Comparison of ENCODE assay signal across 8 mouse cellular contexts in the genomic region with DNA sequence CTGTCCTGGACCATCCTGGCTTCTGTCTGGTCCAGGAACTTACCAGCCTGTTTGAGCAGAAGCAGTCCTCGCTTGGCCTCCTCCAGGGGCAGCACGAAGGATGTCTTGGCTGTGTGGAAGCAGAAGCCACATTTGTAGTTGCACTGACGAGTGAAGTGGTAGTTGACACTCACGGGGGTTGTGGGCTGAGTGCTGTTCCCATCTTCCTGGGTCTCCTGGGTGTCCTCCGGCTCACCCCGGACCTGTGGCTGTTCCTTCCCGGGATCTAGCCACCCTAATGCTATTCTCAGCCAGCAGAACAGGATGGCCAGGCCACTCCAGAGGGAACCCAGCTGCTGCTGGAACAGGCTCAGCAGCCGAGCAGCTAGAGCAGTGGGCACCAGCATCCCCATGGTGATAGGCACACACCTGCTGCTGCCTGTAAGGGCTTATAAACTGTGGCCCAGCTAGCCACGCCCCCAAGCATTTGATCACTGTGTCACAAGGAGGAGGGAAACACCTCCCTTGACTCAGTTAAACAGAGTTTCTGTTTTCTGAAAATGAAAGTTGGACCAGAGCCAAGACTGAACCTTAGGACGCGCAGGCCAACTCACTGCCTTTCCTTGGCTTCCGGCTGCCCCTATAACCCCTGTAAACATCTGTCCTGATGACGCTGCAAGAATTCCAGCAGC. TPM values are rescaled to one million over a fixed set of nuclear protein-coding genes. Genes with fewer than 3 reads are reported as not detected.
DNase-seq lines count a peak whose midpoint lies in the region; ATAC-seq and TF ChIP-seq lines count a peak whose summit lies in the region.

Gene Rsad2, minus strand, starts transcription at position 425 of the 671 bp plus-strand sequence.

- H3K27me3 ChIP-seq in hindbrain, embryonic 16.5 days (replicated peaks; ENCODE audit: control insufficient read depth, insufficient read depth, low read length), result no peaks in the 10 kb centered on the region

- DNase-seq in layer of hippocampus, postnatal 10 days (ENCODE audit: low spot score in 2 of 2), result peak; percentile 29 to 31
- DNase-seq in layer of hippocampus, postnatal 14 days (ENCODE audit: low spot score in 2 of 2), result no peak
- peak; percentile 76 for DNase-seq in gastrocnemius, adult 2 months
- peak; percentile 67 for DNase-seq in liver
- DNase-seq in naive thymus-derived CD4-positive, alpha-beta T cell, adult 2 months (ENCODE audit: low read depth), result peak; percentile 95
- DNase-seq in thymus, postnatal 10 days (ENCODE audit: low spot score in 2 of 2), result peak; percentile 77 to 79

- H3K9me3 ChIP-seq in hindbrain, embryonic 16.5 days (ENCODE audit: control insufficient read depth, low read length), result no peaks in the 10 kb centered on the region

- peak within 1 kb of the TSS; percentile 12; the same call in 1 of the 2 replicates for H3K27ac ChIP-seq in bone marrow macrophage, adult 2 months (ENCODE audit: insufficient read depth, low read depth, low read length)
- H3K27ac ChIP-seq in gastrocnemius, adult 2 months, result peak within 1 kb of the TSS; percentile 79
- H3K27ac ChIP-seq in hindbrain, embryonic 16.5 days (ENCODE audit: low read depth, low read length), result no peak within 1 kb of the TSS

- no peak for TF ChIP-seq POLR2A in bone marrow macrophage, adult 2 months (IDR thresholded peaks at IDR 0.05; ENCODE audit: borderline replicate concordance, low read depth, low read length)

- H3K4me3 ChIP-seq in bone marrow macrophage, adult 2 months (ENCODE audit: insufficient read depth, low read length), result peak within 1 kb of the TSS; percentile 40
- H3K4me3 ChIP-seq in gastrocnemius, adult 2 months, result peak within 1 kb of the TSS; percentile 65
- H3K4me3 ChIP-seq in hindbrain, embryonic 16.5 days (ENCODE audit: low read length), result no peak within 1 kb of the TSS; the same call in 1 of the 2 replicates

- intact Hi-C loops in gastrocnemius, adult 2 months (cut with DNase I), result no loop called here

- no peaks in the 10 kb centered on the region for H3K36me3 ChIP-seq in hindbrain, embryonic 16.5 days (ENCODE audit: control insufficient read depth, insufficient read depth, low read length)

- no peak within 1 kb of the TSS; the same call in 1 of the 2 replicates for H3K9ac ChIP-seq in hindbrain, embryonic 16.5 days (ENCODE audit: low read depth, low read length)

- peak; percentile 64 for ATAC-seq in hindbrain, embryonic 16.5 days

- H3K4me1 ChIP-seq in bone marrow macrophage, adult 2 months (ENCODE audit: control insufficient read depth, insufficient read depth, low read length), result peaks cover 34% of the 10 kb centered on the region
- peaks cover 7% of the 10 kb centered on the region for H3K4me1 ChIP-seq in hindbrain, embryonic 16.5 days (ENCODE audit: control insufficient read depth, insufficient read depth, low read depth, low read length)

- H3K4me2 ChIP-seq in hindbrain, embryonic 16.5 days (ENCODE audit: low read length), result peak within 1 kb of the TSS; percentile 41

- TF ChIP-seq CTCF in bone marrow macrophage, adult 2 months (IDR thresholded peaks at IDR 0.05; ENCODE audit: low read depth, low read length), result no peak
- TF ChIP-seq CTCF in gastrocnemius, adult 2 months (IDR thresholded peaks at IDR 0.05), result no peak

- WGBS in hindbrain, embryonic 16.5 days, result 43% methylated on average over 13 of the region's 13 CpGs

RNA-seq across cellular contexts. Expression of gene Rsad2, which starts in this region (rescaled TPM):
- 1 to 10 TPM in 1 of 2 experiments, under 1 TPM in 1; 0.46 to 1.0 TPM for total RNA-seq in layer of hippocampus, postnatal 10 days (2021)
- under 1 TPM; 0.37 to 0.48 TPM for total RNA-seq in layer of hippocampus, postnatal 14 days (2021)
- polyA plus RNA-seq in bone marrow macrophage, adult 2 months (2012; ENCODE audit: insufficient read depth, insufficient read length, missing spikeins), result 32.3 and 33.7 TPM in 2 replicates
- under 1 TPM; 0.46 to 0.53 TPM for total RNA-seq in gastrocnemius, adult 2 months (2021)
- 0.34 and 0.88 TPM in 2 replicates for polyA plus RNA-seq in hindbrain, embryonic 16.5 days (2015; fragmentation: Nextera tagmentation; extraction: Ambion mirVana)

Comparison
In these comparisons a context has a peak if more than half of its experiments do, and no peak if none do; other contexts are left out.
1. RNA of gene Rsad2 (polyA plus RNA-seq): 32.3 to 33.7 TPM in bone marrow macrophage, adult 2 months; 0.34 to 0.88 TPM in hindbrain, embryonic 16.5 days; every median in the first group is over 10 times any median in the second.
2. DNase-seq: peak in layer of hippocampus, postnatal 10 days (2 of 2), liver (single experiment), naive thymus-derived CD4-positive, alpha-beta T cell, adult 2 months (single experiment) and thymus, postnatal 10 days (2 of 2); none in layer of hippocampus, postnatal 14 days (0 of 2).
3. Peak in DNase-seq, H3K4me3 ChIP-seq and H3K27ac ChIP-seq in gastrocnemius, adult 2 months; RNA of the gene not detected or under 1 TPM.
4. Peak in ATAC-seq and H3K4me2 ChIP-seq in hindbrain, embryonic 16.5 days; RNA of the gene not detected or under 1 TPM.